Mouse (Mus musculus): ENCODE measurements at regions not wholly inside any gene's neighbourhood (a gene's known extent, or its start where the extent isn't known, plus 50 kb on each side); places are given as distances from the start of the nearest gene placed in this dataset.

DNA sequence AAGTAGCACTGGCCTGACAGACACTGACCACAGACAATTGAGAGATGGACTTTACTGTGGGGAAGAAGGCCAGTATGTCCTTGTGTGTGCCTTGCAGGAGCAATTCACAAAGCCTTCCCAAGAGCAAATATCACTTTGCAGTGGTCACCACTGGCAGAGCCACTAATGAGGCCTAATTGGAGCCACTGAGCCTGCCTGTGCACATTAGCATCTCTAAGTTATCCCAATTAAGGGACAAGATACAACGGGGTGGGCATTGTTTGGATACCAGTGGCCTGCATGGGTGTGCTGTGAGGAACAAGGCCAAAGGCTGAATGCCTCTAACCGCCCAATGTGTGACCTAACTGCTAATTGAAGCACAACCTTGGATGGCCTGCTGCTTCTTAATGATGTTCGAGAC lies 433.4 kb upstream of the Ptbp2 start:
- Histone ChIP-seq H3K36me3 (ENCODE audit: control insufficient read depth, insufficient read depth, low read length) (no peaks in the 10 kb centered on the region), H3K9ac (ENCODE audit: low read length) (no peak overlapping the region), H3K4me2 (ENCODE audit: low read depth, low read length) (no peak overlapping the region), H3K27ac (ENCODE audit: low read length) (no peak overlapping the region), H3K9me3 (ENCODE audit: control insufficient read depth, low read length) (no peaks in the 10 kb centered on the region; the same call in 1 of the 2 replicates), H3K4me3 (ENCODE audit: low read length) (no peak overlapping the region), H3K4me1 (replicated peaks; ENCODE audit: control insufficient read depth, insufficient read depth, low read length) (no peaks in the 10 kb centered on the region), H3K27me3 (ENCODE audit: control insufficient read depth, insufficient read depth, low read depth, low read length) (no peaks in the 10 kb centered on the region)
- no peak for ATAC-seq (ENCODE audit: low read depth)
- WGBS: 74% methylated on average over 3 of the region's 3 CpGs

DNA sequence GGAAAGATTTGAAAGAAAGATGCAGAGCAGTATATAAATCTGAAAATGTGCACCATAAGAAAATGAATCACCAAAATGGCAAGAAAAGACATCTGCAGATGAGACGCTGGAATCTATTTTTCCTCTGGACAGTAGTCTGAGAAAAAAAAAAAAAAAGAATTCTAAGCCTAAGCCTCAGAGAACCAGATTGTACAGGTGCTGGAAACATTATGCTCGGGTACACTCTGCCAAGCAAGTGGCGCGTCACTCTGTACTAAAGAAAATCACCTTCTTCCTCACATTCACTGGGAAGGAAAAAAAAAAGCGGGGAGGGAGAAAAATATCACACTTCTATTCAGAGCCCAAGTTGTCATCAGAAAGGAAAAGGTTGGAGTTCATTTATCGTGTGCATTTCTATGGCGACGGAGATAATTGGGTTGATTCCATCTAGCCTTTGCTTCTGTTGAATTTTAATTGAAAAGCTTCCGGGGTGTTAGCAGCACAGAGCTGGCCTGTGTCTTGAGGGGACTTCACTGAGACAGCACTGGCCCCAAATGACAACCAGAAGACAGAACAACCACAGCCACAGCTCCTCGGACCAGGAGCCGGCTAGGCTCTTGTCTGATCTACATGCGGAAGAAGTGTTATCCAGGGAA lies 430.5 kb upstream of the Ptbp2 start:
- no peak for ATAC-seq (ENCODE audit: low read depth)
- H3K27me3 ChIP-seq (ENCODE audit: control insufficient read depth, insufficient read depth, low read depth, low read length): no peaks in the 10 kb centered on the region
- no peaks in the 10 kb centered on the region for H3K4me1 ChIP-seq (replicated peaks; ENCODE audit: control insufficient read depth, insufficient read depth, low read length)
- H3K9ac ChIP-seq (ENCODE audit: low read length): no peak overlapping the region
- H3K9me3 ChIP-seq (ENCODE audit: control insufficient read depth, low read length): no peaks in the 10 kb centered on the region; the same call in 1 of the 2 replicates
- no peak overlapping the region for H3K4me3 ChIP-seq (ENCODE audit: low read length)
- no peaks in the 10 kb centered on the region for H3K36me3 ChIP-seq (ENCODE audit: control insufficient read depth, insufficient read depth, low read length)
- no peak overlapping the region for H3K4me2 ChIP-seq (ENCODE audit: low read depth, low read length)
- H3K27ac ChIP-seq (ENCODE audit: low read length): no peak overlapping the region
- WGBS: 73% methylated on average over 12 of the region's 12 CpGs

DNA sequence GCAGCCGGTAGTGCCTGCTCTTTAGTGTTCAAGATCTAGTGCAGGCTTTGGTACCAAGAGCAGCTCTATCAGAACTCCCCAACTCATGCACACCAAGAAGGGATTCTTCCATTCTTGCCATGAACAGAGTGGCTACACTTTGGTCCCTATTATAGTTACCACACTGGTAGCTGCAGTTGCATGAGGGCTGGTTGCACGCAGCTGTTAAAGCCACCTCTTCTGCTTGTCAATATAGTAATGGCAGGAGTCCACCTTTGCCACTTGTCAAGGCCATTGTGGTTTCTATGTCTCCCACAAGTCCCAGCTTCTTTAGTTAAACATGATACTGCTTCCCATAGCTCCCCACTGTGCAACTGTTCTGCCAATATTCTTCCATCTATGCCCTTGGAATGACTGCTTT lies 415.1 kb upstream of the Ptbp2 start:
- H3K27me3 ChIP-seq (ENCODE audit: control insufficient read depth, insufficient read depth, low read depth, low read length): no peaks in the 10 kb centered on the region
- no peaks in the 10 kb centered on the region for H3K36me3 ChIP-seq (ENCODE audit: control insufficient read depth, insufficient read depth, low read length)
- no peak for ATAC-seq (ENCODE audit: low read depth)
- no peak overlapping the region for H3K4me2 ChIP-seq (ENCODE audit: low read depth, low read length)
- no peaks in the 10 kb centered on the region for H3K9me3 ChIP-seq (ENCODE audit: control insufficient read depth, low read length)
- no peak overlapping the region for H3K27ac ChIP-seq (ENCODE audit: low read length)
- H3K4me1 ChIP-seq (replicated peaks; ENCODE audit: control insufficient read depth, insufficient read depth, low read length): no peaks in the 10 kb centered on the region
- 88% methylated on average over 2 of the region's 2 CpGs for WGBS
- H3K9ac ChIP-seq (ENCODE audit: low read length): no peak overlapping the region
- no peak overlapping the region for H3K4me3 ChIP-seq (ENCODE audit: low read length)

DNA sequence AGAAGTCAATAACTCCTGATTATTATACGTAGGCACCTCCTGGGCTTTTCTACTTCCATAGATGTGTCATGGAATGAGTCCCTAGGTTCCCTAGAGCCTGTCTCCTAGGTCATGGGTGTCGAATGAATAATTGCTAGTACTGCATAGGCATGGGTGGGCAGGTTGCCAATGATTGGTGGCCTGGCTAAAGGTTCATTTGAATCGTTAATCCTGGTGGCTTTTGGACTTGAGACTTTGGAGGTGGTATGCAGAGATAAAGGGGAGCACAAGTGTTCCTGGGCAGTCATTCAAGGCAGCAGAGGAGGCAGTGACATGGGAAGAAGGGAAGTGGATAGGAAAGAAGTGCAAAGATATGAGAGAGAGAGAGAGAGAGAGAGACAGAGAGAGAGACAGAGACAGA lies 410.2 kb upstream of the Ptbp2 start:
- 65% methylated on average over 3 of the region's 3 CpGs for WGBS
- Histone ChIP-seq H3K9ac (ENCODE audit: low read length) (no peak overlapping the region), H3K9me3 (ENCODE audit: control insufficient read depth, low read length) (no peaks in the 10 kb centered on the region), H3K27me3 (ENCODE audit: control insufficient read depth, insufficient read depth, low read depth, low read length) (no peaks in the 10 kb centered on the region), H3K36me3 (ENCODE audit: control insufficient read depth, insufficient read depth, low read length) (no peaks in the 10 kb centered on the region), H3K4me2 (ENCODE audit: low read depth, low read length) (no peak overlapping the region), H3K27ac (ENCODE audit: low read length) (no peak overlapping the region), H3K4me1 (replicated peaks; ENCODE audit: control insufficient read depth, insufficient read depth, low read length) (no peaks in the 10 kb centered on the region; the same call in 1 of the 2 replicates), H3K4me3 (ENCODE audit: low read length) (no peak overlapping the region)
- ATAC-seq (ENCODE audit: low read depth): no peak

DNA sequence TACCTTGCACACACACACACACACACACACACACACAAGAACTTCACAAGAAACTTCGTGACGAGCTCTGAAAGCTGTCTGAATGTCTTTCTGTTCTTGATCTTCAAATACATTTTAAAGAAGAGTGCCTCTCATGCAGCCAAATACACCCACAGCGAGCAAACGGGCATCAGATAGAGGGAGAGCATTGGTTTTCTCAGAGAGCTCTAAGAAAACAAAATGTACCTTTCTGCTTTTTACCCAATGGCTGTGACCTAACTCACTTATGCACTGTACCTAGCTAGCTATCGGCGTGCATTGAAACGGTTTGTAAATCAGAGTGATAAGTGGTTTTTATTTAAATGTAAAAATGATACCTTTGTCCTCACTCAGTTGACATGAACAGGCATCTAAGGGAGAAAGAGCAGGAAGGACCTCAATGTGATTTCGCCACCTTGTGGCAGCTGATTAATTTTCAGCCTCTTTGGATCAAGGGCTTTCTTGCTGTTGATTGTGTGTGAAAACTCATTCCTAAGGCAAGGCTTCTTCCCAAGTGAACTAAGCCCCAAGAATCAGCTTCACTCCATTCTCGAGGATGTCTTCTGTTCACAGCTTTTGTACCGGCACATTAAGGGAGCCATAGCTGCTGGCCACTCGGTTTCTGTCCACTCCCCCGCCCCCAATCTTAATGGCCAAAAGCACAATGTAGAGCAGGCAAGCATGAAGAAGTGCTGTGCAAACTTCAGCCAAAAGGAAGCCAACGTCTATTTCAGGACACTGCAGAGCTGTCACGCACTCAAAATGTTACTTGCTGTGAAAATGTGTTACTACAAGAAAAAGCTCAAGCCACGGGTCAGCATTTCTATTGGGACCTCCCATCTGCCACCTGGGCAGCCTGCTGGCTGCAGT lies 408.4 kb upstream of the Ptbp2 start:
- WGBS: 32% methylated on average over 15 of the region's 15 CpGs
- Histone ChIP-seq H3K27ac (ENCODE audit: low read length) (no peak overlapping the region), H3K4me3 (ENCODE audit: low read length) (no peak overlapping the region; the same call in 1 of the 2 replicates)

DNA sequence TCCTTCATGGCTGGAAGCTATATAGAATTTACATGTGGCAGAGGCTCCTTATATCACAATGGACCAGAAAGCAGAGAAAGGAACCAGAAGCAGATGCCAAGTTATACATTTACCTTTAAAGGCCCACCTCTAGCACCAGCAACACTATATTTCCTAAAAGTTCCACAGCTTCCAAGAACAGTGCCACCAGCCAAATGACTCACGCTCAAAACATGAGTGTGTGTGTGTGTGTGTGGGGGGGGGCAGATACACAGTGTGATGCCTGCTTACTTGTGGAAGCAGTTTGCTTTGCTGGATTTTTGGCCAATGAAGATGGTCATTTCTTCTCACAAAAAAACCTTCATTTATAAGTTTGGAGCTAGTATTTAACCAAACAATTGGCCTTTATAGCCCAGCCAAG lies 405.3 kb upstream of the Ptbp2 start:
- Histone ChIP-seq H3K9ac (ENCODE audit: low read length) (no peak overlapping the region), H3K27ac (ENCODE audit: low read length) (no peak overlapping the region), H3K4me2 (ENCODE audit: low read depth, low read length) (no peak overlapping the region), H3K9me3 (ENCODE audit: control insufficient read depth, low read length) (no peaks in the 10 kb centered on the region), H3K36me3 (ENCODE audit: control insufficient read depth, insufficient read depth, low read length) (no peaks in the 10 kb centered on the region), H3K4me1 (replicated peaks; ENCODE audit: control insufficient read depth, insufficient read depth, low read length) (no peaks in the 10 kb centered on the region; the same call in 1 of the 2 replicates), H3K4me3 (ENCODE audit: low read length) (no peak overlapping the region), H3K27me3 (ENCODE audit: control insufficient read depth, insufficient read depth, low read depth, low read length) (no peaks in the 10 kb centered on the region)
- ATAC-seq (ENCODE audit: low read depth): no peak
- WGBS: 78% methylated on average over 1 of the region's 1 CpGs

More for the DNA sequence above, 408.4 kb upstream of the Ptbp2 start:
- Histone ChIP-seq H3K36me3 (ENCODE audit: control insufficient read depth, insufficient read depth, low read length) (no peaks in the 10 kb centered on the region), H3K4me1 (replicated peaks; ENCODE audit: control insufficient read depth, insufficient read depth, low read length) (no peaks in the 10 kb centered on the region; the same call in 1 of the 2 replicates), H3K4me2 (ENCODE audit: low read depth, low read length) (peak overlapping the region; percentile 31), H3K9me3 (ENCODE audit: control insufficient read depth, low read length) (no peaks in the 10 kb centered on the region), H3K27me3 (ENCODE audit: control insufficient read depth, insufficient read depth, low read depth, low read length) (no peaks in the 10 kb centered on the region), H3K9ac (ENCODE audit: low read length) (no peak overlapping the region)
- ATAC-seq (ENCODE audit: low read depth): peak; percentile 76

DNA sequence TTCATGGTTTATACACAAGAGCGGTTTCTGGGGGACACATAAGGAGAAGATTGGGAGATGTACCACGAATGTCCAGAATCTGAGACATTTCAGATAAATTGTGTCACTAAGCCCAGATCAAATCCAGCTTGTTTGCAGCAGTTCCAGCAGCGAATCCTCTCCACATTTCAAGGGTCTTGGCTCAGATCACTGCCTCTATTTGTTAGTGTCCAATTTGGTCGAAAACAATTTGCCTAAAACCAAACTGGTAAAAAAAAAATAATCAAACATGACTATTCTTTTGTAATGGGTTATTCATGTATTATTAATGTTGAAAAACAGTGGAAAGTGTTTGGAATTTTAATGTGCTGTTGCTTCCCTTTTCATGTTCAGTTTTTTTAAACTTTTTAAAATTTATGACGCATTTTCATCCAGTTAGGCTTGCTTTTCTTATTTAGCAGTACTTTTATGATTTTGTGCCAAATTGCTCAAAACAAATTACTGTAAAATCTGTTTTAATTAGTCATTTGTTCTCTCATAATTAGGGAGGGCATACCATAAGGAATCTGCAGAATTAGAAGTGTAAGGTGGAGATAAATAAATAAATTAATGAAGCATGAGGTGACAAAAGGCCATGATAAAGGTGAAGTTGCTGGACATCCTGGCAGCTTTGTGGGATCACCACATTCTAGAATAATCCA lies 396.8 kb upstream of the Ptbp2 start:
- no peak overlapping the region for H3K27ac ChIP-seq (ENCODE audit: low read length)
- H3K36me3 ChIP-seq (ENCODE audit: control insufficient read depth, insufficient read depth, low read length): no peaks in the 10 kb centered on the region
- no peak overlapping the region for H3K4me2 ChIP-seq (ENCODE audit: low read depth, low read length)
- H3K9me3 ChIP-seq (ENCODE audit: control insufficient read depth, low read length): no peaks in the 10 kb centered on the region
- WGBS: 55% methylated on average over 5 of the region's 5 CpGs
- no peaks in the 10 kb centered on the region for H3K27me3 ChIP-seq (ENCODE audit: control insufficient read depth, insufficient read depth, low read depth, low read length)
- no peak for ATAC-seq (ENCODE audit: low read depth)
- no peak overlapping the region for H3K4me3 ChIP-seq (ENCODE audit: low read length)
- no peaks in the 10 kb centered on the region for H3K4me1 ChIP-seq (replicated peaks; ENCODE audit: control insufficient read depth, insufficient read depth, low read length)
- H3K9ac ChIP-seq (ENCODE audit: low read length): no peak overlapping the region

DNA sequence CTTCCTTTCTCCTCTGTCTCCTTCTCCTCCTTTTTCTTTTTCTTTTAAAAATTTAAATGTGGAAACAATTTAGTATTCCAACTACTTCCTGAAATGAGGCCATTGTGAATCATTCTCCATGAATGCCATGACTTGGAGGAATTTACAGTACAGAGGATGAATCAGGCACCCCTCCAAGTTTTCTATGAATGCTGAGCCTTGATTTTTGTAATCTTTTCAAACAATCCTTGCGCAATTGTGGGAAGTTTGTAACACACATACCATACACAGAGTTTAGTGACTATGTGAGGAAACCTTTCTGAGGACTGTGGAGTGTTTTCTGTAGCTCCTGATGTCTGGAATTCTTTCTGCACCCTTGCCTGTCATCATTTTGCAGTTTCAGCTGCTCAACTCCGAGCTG lies 391.4 kb upstream of the Ptbp2 start:
- Histone ChIP-seq H3K27me3 (ENCODE audit: control insufficient read depth, insufficient read depth, low read depth, low read length) (no peaks in the 10 kb centered on the region), H3K4me2 (ENCODE audit: low read depth, low read length) (no peak overlapping the region), H3K9me3 (ENCODE audit: control insufficient read depth, low read length) (no peaks in the 10 kb centered on the region), H3K4me1 (replicated peaks; ENCODE audit: control insufficient read depth, insufficient read depth, low read length) (0 out of 2 replicates have a peak, but pooled peaks cover 2% of the 10 kb centered on the region), H3K36me3 (ENCODE audit: control insufficient read depth, insufficient read depth, low read length) (no peaks in the 10 kb centered on the region), H3K27ac (ENCODE audit: low read length) (no peak overlapping the region), H3K9ac (ENCODE audit: low read length) (no peak overlapping the region), H3K4me3 (ENCODE audit: low read length) (no peak overlapping the region)
- ATAC-seq (ENCODE audit: low read depth): peak; percentile 83
- 19% methylated on average over 2 of the region's 2 CpGs for WGBS
